Mouse (Mus musculus): Measurements from ENCODE around the gene Egln1.

- TF ChIP-seq CTCF (IDR thresholded peaks at IDR 0.05 in 2 of 3, conservative IDR thresholded peaks at IDR 0.05 in 1 of 3; ENCODE audit: control insufficient read depth in 1 of 3, insufficient read depth in 1 of 3, low read depth in 2 of 3, low read length in 3 of 3, poor library complexity in 1 of 3, severe bottlenecking in 1 of 3) (peak; percentile 21 to 50 (median 28); a peak in 5 of 6 replicates), POLR2A (IDR thresholded peaks at IDR 0.05; ENCODE audit: control insufficient read depth in 1 of 2, insufficient read depth in 1 of 2, low read depth in 1 of 2, low read length in 2 of 2, poor library complexity in 1 of 2) (no peak)
These were observed 60.7 kb downstream of the Egln1 start for GRCm38 (mm10) chr8:124888385-124888784.
